Mouse (Mus musculus) small intestine, adult 2 months (tissue): ENCODE measurements around the gene Fstl1.

Experiments
- CTCF ChIP-seq: fragments of 200-500 bp; IDR thresholded peaks from 2 replicates; pipeline ENCODE4 v1.5.1; 2012; ENCODE audit warnings: low read depth, mild to moderate bottlenecking, control low read depth, inconsistent platforms, low read length, moderate library complexity, mixed read lengths; ENCODE audit not compliant: insufficient replicate concordance, insufficient read length; ENCODE audit errors: extremely low read depth
- POLR2A ChIP-seq: fragments of 200-500 bp; IDR thresholded peaks from 2 replicates; pipeline ENCODE4 v1.6.1; 2012; ENCODE audit warnings: low read depth, mild to moderate bottlenecking, control low read depth, inconsistent platforms, low read length, moderate library complexity

DNA sequence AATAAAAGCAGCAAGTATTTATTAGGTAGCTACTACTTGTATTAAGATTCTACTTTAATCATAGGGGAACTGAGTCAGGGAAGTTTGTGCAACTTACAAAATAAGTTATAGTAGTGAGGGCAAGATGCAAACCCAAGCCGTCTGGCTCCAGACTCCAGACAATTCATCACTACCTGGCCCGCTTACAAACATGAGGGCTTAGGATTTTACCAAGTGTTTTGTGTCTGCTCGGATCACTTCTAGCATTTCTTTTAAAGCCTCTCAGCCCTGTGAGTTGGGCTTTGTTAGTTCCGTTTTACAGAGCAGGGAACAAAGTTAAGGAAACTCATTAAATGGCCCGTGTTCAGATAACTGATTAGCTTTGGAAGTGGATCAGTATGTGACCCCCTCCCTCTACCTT, 1.9 kb downstream of the Fstl1 start:
- TF ChIP-seq CTCF = no peak
- no peak for TF ChIP-seq POLR2A
